Mouse (Mus musculus) midbrain, embryonic 16.5 days (tissue): ENCODE measurements at regions not wholly inside any gene's neighbourhood (a gene's known extent, or its start where the extent isn't known, plus 50 kb on each side); places are given as distances from the start of the nearest gene placed in this dataset.
A peak's percentile ranks its signal among the peaks of the same experiment; 100 is the strongest.

Experiments used
- ATAC-seq: fragments of 200-750 bp; cut with Nextera tagmentation; 2 replicates; pipeline ENCODE4 v1.8.0; 2017; ENCODE audit warnings: moderate TSS enrichment
- H3K27ac ChIP-seq: fragments of 300-500 bp; sonication (generic); 2 replicates; pipeline ENCODE4 v1.5.1; 2014; ENCODE audit warnings: mild to moderate bottlenecking, low read length, mixed read lengths
- H3K27me3 ChIP-seq: fragments of 300-500 bp; sonication (generic); 2 replicates; pipeline ENCODE4 v1.6.1; 2014; ENCODE audit warnings: low read depth, low read length, mixed read lengths; ENCODE audit not compliant: control insufficient read depth, insufficient read depth
- H3K36me3 ChIP-seq: fragments of 300-500 bp; sonication (generic); 2 replicates; pipeline ENCODE4 v1.6.1; 2014; ENCODE audit warnings: mild to moderate bottlenecking, low read length, moderate library complexity, mixed read lengths; ENCODE audit not compliant: control insufficient read depth, insufficient read depth
- H3K4me1 ChIP-seq: fragments of 300-500 bp; sonication (generic); 2 replicates; pipeline ENCODE4 v1.6.1; 2014; ENCODE audit warnings: mild to moderate bottlenecking, low read length, mixed read lengths; ENCODE audit not compliant: control insufficient read depth, insufficient read depth
- H3K4me2 ChIP-seq: fragments of 300-500 bp; sonication (generic); 2 replicates; pipeline ENCODE4 v1.6.1; 2014; ENCODE audit warnings: mild to moderate bottlenecking, low read length, mixed read lengths
- H3K4me3 ChIP-seq: fragments of 300-500 bp; sonication (generic); 2 replicates; pipeline ENCODE4 v1.5.1; 2014; ENCODE audit warnings: low read depth, mild to moderate bottlenecking, low read length, moderate library complexity, mixed read lengths
- H3K9ac ChIP-seq: fragments of 300-500 bp; sonication (generic); 2 replicates; pipeline ENCODE4 v1.6.1; 2014; ENCODE audit warnings: low read depth, low read length, mixed read lengths
- H3K9me3 ChIP-seq: fragments of 300-500 bp; sonication (generic); replicated peaks from 2 replicates; pipeline ENCODE4 v1.6.1; 2014; ENCODE audit warnings: mild to moderate bottlenecking, low read length, mixed read lengths; ENCODE audit not compliant: control insufficient read depth, poor library complexity, severe bottlenecking
- WGBS: fragments of 180-500 bp; shearing (Covaris S2); extraction: QIAGEN DNeasy Blood & Tissue Kit; methylation state at CpG from one replicate; pipeline ENCODE4 v1.1.7; 2014; 5-methylcytosine and 5-hydroxymethylcytosine counted together

DNA sequence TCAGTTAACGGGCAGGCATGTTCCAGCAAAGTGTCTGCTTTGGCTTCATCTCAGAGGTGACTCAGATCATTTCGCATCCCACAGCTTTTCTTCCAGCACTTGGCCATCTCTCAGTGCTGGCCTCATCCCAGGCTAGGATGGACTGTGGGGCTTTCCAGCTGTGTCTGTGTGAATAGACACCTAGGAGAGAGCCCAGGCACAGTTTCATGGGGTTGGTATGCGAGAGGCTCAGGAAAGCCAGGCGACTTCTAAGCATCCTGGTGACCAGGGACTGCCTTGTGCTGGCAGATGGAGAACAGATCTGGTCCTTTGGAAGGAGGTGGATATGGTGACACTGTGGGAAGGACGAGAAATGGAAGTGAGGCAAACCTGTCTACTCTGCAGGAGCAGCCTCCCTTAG is 182.9 kb downstream of the Cd83 start:
- Histone ChIP-seq H3K4me1 (no peaks in the 10 kb centered on the region), H3K27me3 (no peaks in the 10 kb centered on the region), H3K9me3 (no peaks in the 10 kb centered on the region), H3K4me2 (no peak overlapping the region), H3K4me3 (no peak overlapping the region), H3K9ac (no peak overlapping the region), H3K27ac (no peak overlapping the region), H3K36me3 (no peaks in the 10 kb centered on the region)
- 68% methylated on average over 5 of the region's 5 CpGs for WGBS
- no peak for ATAC-seq

- H3K27me3 ChIP-seq = no peaks in the 10 kb centered on the region
- H3K9ac ChIP-seq = no peak overlapping the region
- 94% methylated on average over 2 of the region's 2 CpGs for WGBS
- H3K4me3 ChIP-seq = no peak overlapping the region
- H3K4me1 ChIP-seq = no peaks in the 10 kb centered on the region
- no peak overlapping the region for H3K4me2 ChIP-seq
- H3K9me3 ChIP-seq = no peaks in the 10 kb centered on the region
- no peak for ATAC-seq
- no peak overlapping the region for H3K27ac ChIP-seq
- H3K36me3 ChIP-seq = no peaks in the 10 kb centered on the region
These were observed 188.3 kb downstream of the Cd83 start for GRCm38 (mm10) chr13:43972906-43973305.

GRCm38 (mm10) chr13:43975281-43975680 is 190.7 kb downstream of the Cd83 start:
- H3K27ac ChIP-seq = no peak overlapping the region
- no peaks in the 10 kb centered on the region for H3K9me3 ChIP-seq
- H3K36me3 ChIP-seq = no peaks in the 10 kb centered on the region
- no peak overlapping the region for H3K4me2 ChIP-seq
- 79% methylated on average over 13 of the region's 13 CpGs for WGBS
- no peaks in the 10 kb centered on the region for H3K4me1 ChIP-seq
- H3K4me3 ChIP-seq = no peak overlapping the region
- ATAC-seq = no peak
- no peak overlapping the region for H3K9ac ChIP-seq
- no peaks in the 10 kb centered on the region for H3K27me3 ChIP-seq

GRCm38 (mm10) chr13:43975801-43976200 is 191.2 kb downstream of the Cd83 start:
- H3K9ac ChIP-seq = no peak overlapping the region
- H3K4me3 ChIP-seq = no peak overlapping the region
- no peak overlapping the region for H3K27ac ChIP-seq
- H3K9me3 ChIP-seq = no peaks in the 10 kb centered on the region
- ATAC-seq = no peak
- no peaks in the 10 kb centered on the region for H3K36me3 ChIP-seq
- H3K4me2 ChIP-seq = no peak overlapping the region
- 59% methylated on average over 7 of the region's 7 CpGs for WGBS
- H3K4me1 ChIP-seq = no peaks in the 10 kb centered on the region
- no peaks in the 10 kb centered on the region for H3K27me3 ChIP-seq

DNA sequence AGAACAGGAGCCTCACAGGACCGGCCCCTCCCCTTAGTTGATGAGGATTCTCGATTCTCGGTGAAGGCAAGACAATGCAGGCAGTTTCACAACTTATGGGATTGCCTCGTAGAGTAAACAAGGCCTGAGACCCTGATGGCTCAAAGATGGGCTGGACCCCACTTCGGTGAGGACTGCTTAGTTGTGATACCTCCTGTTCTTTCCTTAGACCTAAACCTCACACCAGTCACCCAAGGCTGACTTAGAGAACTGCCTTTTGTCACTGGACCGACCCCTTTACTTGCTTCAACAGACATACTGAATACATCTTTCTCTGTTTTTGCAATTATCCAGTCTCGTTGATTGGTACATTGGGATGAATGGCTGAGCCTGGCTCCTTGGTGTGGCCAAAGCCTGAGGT is 192.1 kb downstream of the Cd83 start:
- no peaks in the 10 kb centered on the region for H3K9me3 ChIP-seq
- no peaks in the 10 kb centered on the region for H3K4me1 ChIP-seq
- H3K27me3 ChIP-seq = no peaks in the 10 kb centered on the region
- H3K4me2 ChIP-seq = no peak overlapping the region
- no peak overlapping the region for H3K9ac ChIP-seq
- 39% methylated on average over 7 of the region's 7 CpGs for WGBS
- no peak for ATAC-seq
- no peak overlapping the region for H3K4me3 ChIP-seq
- no peaks in the 10 kb centered on the region for H3K36me3 ChIP-seq
- H3K27ac ChIP-seq = no peak overlapping the region

- Histone ChIP-seq H3K9me3 (no peaks in the 10 kb centered on the region), H3K36me3 (no peaks in the 10 kb centered on the region), H3K9ac (no peak overlapping the region), H3K27me3 (no peaks in the 10 kb centered on the region), H3K4me2 (no peak overlapping the region), H3K27ac (no peak overlapping the region), H3K4me3 (no peak overlapping the region), H3K4me1 (peaks cover 13% of the 10 kb centered on the region)
- ATAC-seq = no peak
- 17% methylated on average over 6 of the region's 6 CpGs for WGBS
These were observed 202.8 kb downstream of the Cd83 start for GRCm38 (mm10) chr13:43987338-43987737.

GRCm38 (mm10) chr13:43988421-43988820 is 203.8 kb downstream of the Cd83 start:
- no peak overlapping the region for H3K4me3 ChIP-seq
- peaks cover 13% of the 10 kb centered on the region for H3K4me1 ChIP-seq
- no peaks in the 10 kb centered on the region for H3K27me3 ChIP-seq
- no peak for ATAC-seq
- no peaks in the 10 kb centered on the region for H3K36me3 ChIP-seq
- H3K4me2 ChIP-seq = no peak overlapping the region
- WGBS = 91% methylated on average over 4 of the region's 4 CpGs
- no peak overlapping the region for H3K9ac ChIP-seq
- no peak overlapping the region for H3K27ac ChIP-seq
- H3K9me3 ChIP-seq = no peaks in the 10 kb centered on the region

GRCm38 (mm10) chr13:43990281-43991101 is 205.9 kb downstream of the Cd83 start:
- 0 out of 2 replicates have a peak overlapping the region, but pooled peaks have one; percentile 6 for H3K27ac ChIP-seq
- H3K4me1 ChIP-seq = peaks cover 13% of the 10 kb centered on the region
- H3K4me2 ChIP-seq = no peak overlapping the region
- no peak overlapping the region for H3K9ac ChIP-seq
- 55% methylated on average over 16 of the region's 16 CpGs for WGBS
- no peak overlapping the region for H3K4me3 ChIP-seq
- no peaks in the 10 kb centered on the region for H3K27me3 ChIP-seq
- peak; percentile 51; the same call in 1 of the 2 replicates for ATAC-seq
- no peaks in the 10 kb centered on the region for H3K9me3 ChIP-seq
- no peaks in the 10 kb centered on the region for H3K36me3 ChIP-seq

GRCm38 (mm10) chr13:43991774-43992173 is 207.2 kb downstream of the Cd83 start:
- no peak overlapping the region for H3K9ac ChIP-seq
- H3K4me2 ChIP-seq = no peak overlapping the region
- H3K4me1 ChIP-seq = peaks cover 13% of the 10 kb centered on the region
- H3K36me3 ChIP-seq = no peaks in the 10 kb centered on the region
- ATAC-seq = no peak
- WGBS = 47% methylated on average over 5 of the region's 5 CpGs
- H3K4me3 ChIP-seq = no peak overlapping the region
- no peak overlapping the region; the same call in 1 of the 2 replicates for H3K27ac ChIP-seq
- H3K9me3 ChIP-seq = no peaks in the 10 kb centered on the region
- H3K27me3 ChIP-seq = no peaks in the 10 kb centered on the region
